Mouse (Mus musculus) liver, postnatal 0 days (tissue): ENCODE results near the gene Kctd14. TPM values are rescaled to one million over a fixed set of nuclear protein-coding genes. Genes with fewer than 3 reads are reported as not detected.

ENCODE experiments used
- ATAC-seq: fragments of 200-750 bp; cut with Nextera tagmentation; 2 replicates; pipeline ENCODE4 v1.8.0; 2017; ENCODE audit warnings: mild to moderate bottlenecking, moderate library complexity
- DNase-seq: peaks from one replicate; pipeline ENCODE4 v3.0.0-alpha.2; 2016
- H3K27ac ChIP-seq: fragments of 300-500 bp; sonication (generic); 2 replicates; pipeline ENCODE4 v1.5.1; 2014; ENCODE audit warnings: antibody characterized with exemption, moderate library complexity, mild to moderate bottlenecking, low read depth
- H3K27me3 ChIP-seq: fragments of 300-500 bp; sonication (generic); 2 replicates; pipeline ENCODE4 v1.6.1; 2014; ENCODE audit warnings: low read length, control low read depth, mixed read lengths; ENCODE audit not compliant: insufficient read depth
- H3K36me3 ChIP-seq: fragments of 300-500 bp; sonication (generic); replicated peaks from 2 replicates; pipeline ENCODE4 v1.6.1; 2014; ENCODE audit warnings: mild to moderate bottlenecking, control low read depth, low read length, moderate library complexity, mixed read lengths; ENCODE audit not compliant: insufficient read depth
- H3K4me1 ChIP-seq: fragments of 300-500 bp; sonication (generic); 2 replicates; pipeline ENCODE4 v1.6.1; 2014; ENCODE audit warnings: antibody characterized with exemption, mild to moderate bottlenecking, control low read depth; ENCODE audit not compliant: insufficient read depth
- H3K4me2 ChIP-seq: fragments of 300-500 bp; sonication (generic); 2 replicates; pipeline ENCODE4 v1.6.1; 2014; ENCODE audit warnings: low read depth, mild to moderate bottlenecking, low read length, moderate library complexity, mixed read lengths
- H3K4me3 ChIP-seq: fragments of 300-500 bp; sonication (generic); 2 replicates; pipeline ENCODE4 v1.5.1; 2014; ENCODE audit warnings: low read depth, low read length
- H3K9ac ChIP-seq: fragments of 300-500 bp; sonication (generic); replicated peaks from 2 replicates; pipeline ENCODE4 v1.6.1; 2014; ENCODE audit warnings: mild to moderate bottlenecking, moderate library complexity
- H3K9me3 ChIP-seq: fragments of 300-500 bp; sonication (generic); 2 replicates; pipeline ENCODE4 v1.6.1; 2016; ENCODE audit warnings: mild to moderate bottlenecking, control low read depth, low read length, mixed read lengths
- CTCF ChIP-seq: sonication (generic); IDR thresholded peaks from 2 replicates; pipeline ENCODE4 v1.5.1; 2016; ENCODE audit warnings: antibody characterized with exemption, low read depth
- EP300 ChIP-seq: IDR thresholded peaks from 2 replicates; pipeline ENCODE4 v1.6.1; 2016; ENCODE audit warnings: antibody characterized with exemption, low read depth, mild to moderate bottlenecking
- WGBS: fragments of 180-500 bp; shearing (Covaris S2); extraction: QIAGEN DNeasy Blood & Tissue Kit; methylation state at CpG from one replicate; pipeline ENCODE4 v1.1.7; 2014; ENCODE audit not compliant: insufficient replicate concordance; 5-methylcytosine and 5-hydroxymethylcytosine counted together
- polyA plus RNA-seq: library from polyadenylated mRNA; unstranded; fragments of >200 nt; fragmentation: Nextera tagmentation; extraction: Ambion mirVana; gene quantifications from 2 replicates; pipeline ENCODE4 v1.2.1, GENCODE M21; 2015

Gene Kctd14
- polyA plus RNA-seq, 1 experiment from 2014 or later: 5.0 TPM

DNA sequence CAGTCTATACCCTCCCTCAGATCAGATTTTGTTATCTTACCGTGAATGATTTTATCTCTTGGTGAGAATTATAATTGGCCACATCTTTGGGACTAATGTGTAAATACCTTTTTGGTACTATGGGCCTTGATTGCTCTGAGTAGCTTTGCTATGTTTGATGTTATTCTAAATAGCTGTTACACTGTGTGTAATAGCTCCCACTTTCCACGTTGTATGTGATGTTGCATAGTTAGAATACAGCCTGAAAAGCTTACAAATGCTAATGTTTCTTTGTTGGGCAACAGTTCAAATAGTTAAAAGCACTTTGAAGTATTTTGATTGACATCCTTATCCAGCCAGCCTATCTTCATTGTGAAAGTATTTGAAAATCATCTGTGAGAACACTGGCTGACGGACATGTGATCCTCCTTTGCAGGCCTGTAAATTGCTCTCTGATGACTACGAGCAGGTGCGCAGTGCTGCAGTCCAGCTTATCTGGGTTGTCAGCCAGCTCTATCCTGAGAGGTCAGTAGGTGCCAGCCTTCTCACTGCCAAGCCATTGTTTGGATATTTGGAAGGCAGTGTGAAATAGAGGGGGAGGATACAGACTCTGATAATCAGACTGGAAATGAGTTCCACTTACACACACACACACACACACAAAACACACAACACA lies 49.6 kb downstream of the Kctd14 start:
- ATAC-seq: no peak
- H3K4me2 ChIP-seq: no peak overlapping the region
- 79% methylated on average over 5 of the region's 5 CpGs for WGBS
- no peaks in the 10 kb centered on the region for H3K27me3 ChIP-seq
- no peak overlapping the region for H3K4me3 ChIP-seq
- no peaks in the 10 kb centered on the region for H3K4me1 ChIP-seq
- peaks cover 19% of the 10 kb centered on the region for H3K36me3 ChIP-seq
- no peak overlapping the region for H3K9ac ChIP-seq
- DNase-seq: no peak
- no peak overlapping the region for H3K27ac ChIP-seq
- TF ChIP-seq CTCF: no peak
- no peak for TF ChIP-seq EP300
- no peaks in the 10 kb centered on the region for H3K9me3 ChIP-seq

Other genes starting within 250 kb of the Kctd14 start
- 0.14 and 0.18 TPM in 2 replicates for gene Usp35, start 119.3 kb upstream of the Kctd14 start, polyA plus RNA-seq
- 1.1 and 1.2 TPM in 2 replicates for gene Kctd21, start 119.0 kb upstream of the Kctd14 start, polyA plus RNA-seq
- gene Alg8, start 79.7 kb upstream of the Kctd14 start, polyA plus RNA-seq: 14.5 and 16.2 TPM in 2 replicates
- 323 and 339 TPM in 2 replicates for gene Ndufc2, start 51.3 kb upstream of the Kctd14 start, polyA plus RNA-seq
- gene Thrsp, start 33.6 kb upstream of the Kctd14 start, polyA plus RNA-seq: 2.0 and 2.1 TPM in 2 replicates
- 10.3 TPM in 2 replicates for gene Ints4, start 29.6 kb downstream of the Kctd14 start, polyA plus RNA-seq
- gene Aamdc, start 128.2 kb downstream of the Kctd14 start, polyA plus RNA-seq: 21.9 and 30.9 TPM in 2 replicates
- 5.5 TPM in 2 replicates for gene Rsf1, start 128.6 kb downstream of the Kctd14 start, polyA plus RNA-seq
- gene Clns1a, start 245.3 kb downstream of the Kctd14 start, polyA plus RNA-seq: 40.2 and 42.0 TPM in 2 replicates